Comparison of ENCODE assay signal across 8 mouse cellular contexts in genomic region chr7:80342858-80343257, GRCm38 (mm10). TPM values are rescaled to one million over a fixed set of nuclear protein-coding genes. Genes with fewer than 3 reads are reported as not detected.
DNase-seq lines count a peak whose midpoint lies in the region; ATAC-seq and TF ChIP-seq lines count a peak whose summit lies in the region.

TSS of gene Hddc3 (plus strand) at chr7:80343104.

- peak; percentile 84 for DNase-seq in 3134 (ENCODE audit: extremely low read depth, insufficient read length, low spot score)
- DNase-seq in adrenal gland, postnatal 36 days = peak; percentile 93 to 94
- DNase-seq in heart, adult 18-20 months = peak; percentile 93 to 98
- peak; percentile 96 for DNase-seq in kidney, adult 2 months
- peak; percentile 90 to 92 for DNase-seq in spleen, adult 2 months (ENCODE audit: low read depth in 1 of 2, low spot score in 2 of 2)

- H3K9me3 ChIP-seq in embryonic facial prominence, embryonic 13.5 days = 0 out of 2 replicates have a peak, but pooled peaks cover 8% of the 10 kb centered on the region
- H3K9me3 ChIP-seq in limb, embryonic 12.5 days = no peaks in the 10 kb centered on the region
- H3K9me3 ChIP-seq in midbrain, embryonic 15.5 days = no peaks in the 10 kb centered on the region

- H3K27ac ChIP-seq in embryonic facial prominence, embryonic 13.5 days = peak within 1 kb of the TSS; percentile 75
- H3K27ac ChIP-seq in kidney, adult 2 months (ENCODE audit: insufficient read depth, low read depth, low read length) = peak within 1 kb of the TSS; percentile 11
- H3K27ac ChIP-seq in limb, embryonic 12.5 days = peak within 1 kb of the TSS; percentile 79
- H3K27ac ChIP-seq in midbrain, embryonic 15.5 days = peak within 1 kb of the TSS; percentile 82
- H3K27ac ChIP-seq in spleen, adult 2 months (ENCODE audit: insufficient read depth, low read length) = peak within 1 kb of the TSS; percentile 87

- H3K27me3 ChIP-seq in embryonic facial prominence, embryonic 13.5 days = no peaks in the 10 kb centered on the region
- H3K27me3 ChIP-seq in kidney, adult 2 months (replicated peaks; ENCODE audit: control insufficient read depth, insufficient read depth, low read length) = no peaks in the 10 kb centered on the region
- H3K27me3 ChIP-seq in limb, embryonic 12.5 days = no peaks in the 10 kb centered on the region
- no peaks in the 10 kb centered on the region for H3K27me3 ChIP-seq in midbrain, embryonic 15.5 days (replicated peaks)
- no peaks in the 10 kb centered on the region for H3K27me3 ChIP-seq in spleen, adult 2 months (ENCODE audit: control insufficient read depth, insufficient read depth, low read length)

- TF ChIP-seq POLR2A in kidney, adult 2 months (IDR thresholded peaks at IDR 0.05; ENCODE audit: low read depth, low read length) = peak; percentile 77
- TF ChIP-seq POLR2A in spleen, adult 2 months (IDR thresholded peaks at IDR 0.05; ENCODE audit: low read depth, low read length) = peak; percentile 81

- peak; percentile 81 for TF ChIP-seq CTCF in kidney, adult 2 months (conservative IDR thresholded peaks at IDR 0.05; ENCODE audit: insufficient read depth, insufficient read length, low read depth, low read length)
- TF ChIP-seq CTCF in spleen, adult 2 months (IDR thresholded peaks at IDR 0.05; ENCODE audit: extremely low read depth, insufficient read depth, insufficient read length, insufficient replicate concordance) = peak; percentile 72; the same call in 1 of the 2 replicates

- peak within 1 kb of the TSS; percentile 85 for H3K9ac ChIP-seq in embryonic facial prominence, embryonic 13.5 days
- H3K9ac ChIP-seq in limb, embryonic 12.5 days (replicated peaks) = peak within 1 kb of the TSS; percentile 78
- peak within 1 kb of the TSS; percentile 71 for H3K9ac ChIP-seq in midbrain, embryonic 15.5 days

- peak within 1 kb of the TSS; percentile 86 for H3K4me2 ChIP-seq in embryonic facial prominence, embryonic 13.5 days
- H3K4me2 ChIP-seq in limb, embryonic 12.5 days = peak within 1 kb of the TSS; percentile 76
- H3K4me2 ChIP-seq in midbrain, embryonic 15.5 days = peak within 1 kb of the TSS; percentile 60

- H3K4me1 ChIP-seq in embryonic facial prominence, embryonic 13.5 days = peaks cover 35% of the 10 kb centered on the region
- peaks cover 13% of the 10 kb centered on the region for H3K4me1 ChIP-seq in kidney, adult 2 months (ENCODE audit: control insufficient read depth, insufficient read depth, low read length)
- H3K4me1 ChIP-seq in limb, embryonic 12.5 days (replicated peaks) = peaks cover 48% of the 10 kb centered on the region
- H3K4me1 ChIP-seq in midbrain, embryonic 15.5 days = peaks cover 46% of the 10 kb centered on the region
- H3K4me1 ChIP-seq in spleen, adult 2 months (ENCODE audit: control insufficient read depth, insufficient read depth, insufficient read length) = peaks cover 14% of the 10 kb centered on the region

- WGBS in embryonic facial prominence, embryonic 13.5 days = under 1% methylated on average over 25 of the region's 25 CpGs
- WGBS in kidney, adult 2 months = 2% methylated on average over 25 of the region's 25 CpGs
- under 1% methylated on average over 25 of the region's 25 CpGs for WGBS in limb, embryonic 12.5 days
- 1% methylated on average over 25 of the region's 25 CpGs for WGBS in midbrain, embryonic 15.5 days
- WGBS in spleen, adult 2 months = 1% methylated on average over 25 of the region's 25 CpGs

- peak within 1 kb of the TSS; percentile 58 for H3K4me3 ChIP-seq in embryonic facial prominence, embryonic 13.5 days
- peak within 1 kb of the TSS; percentile 71 for H3K4me3 ChIP-seq in kidney, adult 2 months (ENCODE audit: insufficient read depth, low read depth, low read length)
- H3K4me3 ChIP-seq in limb, embryonic 12.5 days (replicated peaks) = peak within 1 kb of the TSS; percentile 56
- H3K4me3 ChIP-seq in midbrain, embryonic 15.5 days = peak within 1 kb of the TSS; percentile 55
- H3K4me3 ChIP-seq in spleen, adult 2 months (ENCODE audit: extremely low read depth, insufficient read depth, insufficient read length) = peak within 1 kb of the TSS; percentile 82

- ATAC-seq in embryonic facial prominence, embryonic 13.5 days (ENCODE audit: insufficient number of reproducible peaks, insufficient read depth, low FRiP score, low TSS enrichment, low read depth) = 0 out of 2 replicates have a peak, but pooled peaks have one; percentile 6
- ATAC-seq in limb, embryonic 12.5 days (ENCODE audit: insufficient number of reproducible peaks, insufficient read depth, low FRiP score, low TSS enrichment, low read depth) = no peak
- ATAC-seq in midbrain, embryonic 15.5 days (replicated peaks) = peak; percentile 41

- H3K36me3 ChIP-seq in embryonic facial prominence, embryonic 13.5 days = peaks cover 8% of the 10 kb centered on the region
- no peaks in the 10 kb centered on the region for H3K36me3 ChIP-seq in kidney, adult 2 months (ENCODE audit: control insufficient read depth, insufficient read depth, low read length)
- H3K36me3 ChIP-seq in limb, embryonic 12.5 days = peaks cover 5% of the 10 kb centered on the region; the same call in 1 of the 2 replicates
- H3K36me3 ChIP-seq in midbrain, embryonic 15.5 days (replicated peaks) = no peaks in the 10 kb centered on the region
- H3K36me3 ChIP-seq in spleen, adult 2 months (ENCODE audit: control insufficient read depth, insufficient read depth, low read length) = no peaks in the 10 kb centered on the region

RNA-seq across cellular contexts. Expression of gene Hddc3, which starts in this region (rescaled TPM):
- 10 to 100 TPM; 30.0 to 40.7 TPM for total RNA-seq in adrenal gland, postnatal 36 days (2021)
- 21.6 and 29.0 TPM in 2 replicates for polyA plus RNA-seq in embryonic facial prominence, embryonic 13.5 days (2015; fragmentation: Nextera tagmentation; extraction: Ambion mirVana)
- 10 to 100 TPM; 32.4 to 35.5 TPM for total RNA-seq in heart, adult 18-20 months (2021)
- 66.3 and 86.4 TPM in 2 replicates for polyA plus RNA-seq in kidney, adult 2 months (2012; rRNA removed)
- 25.8 and 29.6 TPM in 2 replicates for polyA plus RNA-seq in limb, embryonic 12.5 days (2016; fragmentation: Nextera tagmentation; extraction: Ambion mirVana)
- polyA plus RNA-seq in midbrain, embryonic 15.5 days (2015; fragmentation: Nextera tagmentation; extraction: Ambion mirVana) = 22.1 and 26.4 TPM in 2 replicates
- 15.5 and 17.8 TPM in 2 replicates for polyA plus RNA-seq in spleen, adult 2 months (2012; rRNA removed)

Comparison
In these comparisons a context has a peak if more than half of its experiments do, and no peak if none do; other contexts are left out.
1. H3K27ac ChIP-seq: peak in every context shown above with its lines; median percentile 87 in spleen, adult 2 months; 82 in midbrain, embryonic 15.5 days; 79 in limb, embryonic 12.5 days; 75 in embryonic facial prominence, embryonic 13.5 days; 11 in kidney, adult 2 months.